Mouse (Mus musculus): ENCODE measurements around the gene Sparc.

- TF ChIP-seq CTCF (IDR thresholded peaks at IDR 0.05; ENCODE audit: low read depth, low read length) (no peak), POLR2A (IDR thresholded peaks at IDR 0.05; ENCODE audit: extremely low read depth, insufficient read depth, low read length) (peak; percentile 97)
Observed at GRCm38 (mm10) chr11:55461019-55461645, 38.1 kb upstream of the Sparc start, which contains the start of gene Atox1.
